Mouse (Mus musculus): ENCODE measurements around the gene Hcfc2. TPM values are rescaled to one million over a fixed set of nuclear protein-coding genes. Genes with fewer than 3 reads are reported as not detected.

The Hcfc2 gene
- polyA plus RNA-seq, 1 experiment: 5.0 TPM

- Histone ChIP-seq H3K36me3 (ENCODE audit: control insufficient read depth, insufficient read depth, low read length) (peaks cover 5% of the 10 kb centered on the region; the same call in 1 of the 2 replicates), H3K27me3 (ENCODE audit: control insufficient read depth, insufficient read depth, low read length) (no peaks in the 10 kb centered on the region), H3K4me1 (ENCODE audit: control insufficient read depth, insufficient read depth, insufficient read length) (peaks cover 20% of the 10 kb centered on the region), H3K4me3 (ENCODE audit: extremely low read depth, insufficient read depth, insufficient read length) (no peak overlapping the region), H3K27ac (ENCODE audit: insufficient read depth, low read length) (peak overlapping the region; percentile 29; the same call in 1 of the 2 replicates)
- WGBS: 29% methylated on average over 3 of the region's 3 CpGs
- DNase-seq (ENCODE audit: low read depth in 1 of 2, low spot score in 2 of 2): peak; percentile 7 to 67
- TF ChIP-seq POLR2A (IDR thresholded peaks at IDR 0.05; ENCODE audit: low read depth, low read length): no peak
- no peak for TF ChIP-seq CTCF (IDR thresholded peaks at IDR 0.05; ENCODE audit: extremely low read depth, insufficient read depth, insufficient read length, insufficient replicate concordance)
Observed at GRCm38 (mm10) chr10:82697305-82697898, 1.4 kb downstream of the Hcfc2 start.

- Histone ChIP-seq H3K36me3 (ENCODE audit: control insufficient read depth, insufficient read depth, low read length) (peaks cover 5% of the 10 kb centered on the region; the same call in 1 of the 2 replicates), H3K27me3 (ENCODE audit: control insufficient read depth, insufficient read depth, low read length) (no peaks in the 10 kb centered on the region), H3K27ac (ENCODE audit: insufficient read depth, low read length) (peak overlapping the region; percentile 58), H3K4me1 (ENCODE audit: control insufficient read depth, insufficient read depth, insufficient read length) (peaks cover 20% of the 10 kb centered on the region), H3K4me3 (ENCODE audit: extremely low read depth, insufficient read depth, insufficient read length) (peak overlapping the region; percentile 97)
- TF ChIP-seq CTCF (IDR thresholded peaks at IDR 0.05; ENCODE audit: extremely low read depth, insufficient read depth, insufficient read length, insufficient replicate concordance): no peak
- TF ChIP-seq POLR2A (IDR thresholded peaks at IDR 0.05; ENCODE audit: low read depth, low read length): 0 out of 2 replicates have a peak, but pooled peaks have one; percentile 26
- WGBS: 2% methylated on average over 42 of the region's 42 CpGs
- DNase-seq (ENCODE audit: low read depth in 1 of 2, low spot score in 2 of 2): peak; percentile 64 to 92
Observed at GRCm38 (mm10) chr10:82698712-82699261, 2.8 kb downstream of the Hcfc2 start.

DNA sequence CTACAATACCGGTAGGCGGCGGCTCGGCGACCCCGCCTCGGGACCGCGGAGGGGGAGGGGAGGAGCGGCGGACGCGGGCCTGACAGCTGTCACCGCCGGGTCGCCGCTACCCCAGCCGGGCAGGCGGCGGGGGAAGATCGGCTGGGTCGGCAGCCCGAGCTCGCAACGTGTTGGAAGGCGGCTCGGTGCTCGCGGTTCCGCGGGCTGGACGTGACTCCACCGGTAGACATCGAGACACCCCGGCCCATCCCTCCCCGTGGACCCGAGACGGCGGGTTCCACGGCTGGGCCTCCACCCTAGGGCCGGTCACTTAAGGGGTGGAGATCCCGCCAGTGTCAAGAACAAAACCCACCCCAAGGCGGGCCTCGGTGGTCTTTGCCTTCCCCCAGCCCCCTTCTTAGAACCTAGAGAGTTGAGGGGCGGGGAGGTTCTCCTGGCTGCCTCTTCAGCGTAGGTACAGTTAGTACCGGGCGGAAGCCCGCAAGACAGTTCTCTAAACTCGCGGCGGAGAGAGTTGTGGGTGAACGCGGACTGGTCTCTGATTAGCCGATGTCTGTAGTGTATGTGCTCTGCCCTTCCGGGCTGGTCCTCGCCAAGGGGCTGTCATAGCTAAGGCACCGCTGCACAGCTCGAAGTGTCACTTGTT, 3.5 kb downstream of the Hcfc2 start:
- Histone ChIP-seq H3K27ac (ENCODE audit: insufficient read depth, low read length) (peak overlapping the region; percentile 58), H3K27me3 (ENCODE audit: control insufficient read depth, insufficient read depth, low read length) (no peaks in the 10 kb centered on the region), H3K4me3 (ENCODE audit: extremely low read depth, insufficient read depth, insufficient read length) (peak overlapping the region; percentile 97), H3K36me3 (ENCODE audit: control insufficient read depth, insufficient read depth, low read length) (peaks cover 5% of the 10 kb centered on the region; the same call in 1 of the 2 replicates), H3K4me1 (ENCODE audit: control insufficient read depth, insufficient read depth, insufficient read length) (peaks cover 20% of the 10 kb centered on the region)
- peak in 1 of 2 experiments; percentile 39 for DNase-seq (ENCODE audit: low read depth in 1 of 2, low spot score in 2 of 2)
- TF ChIP-seq POLR2A (IDR thresholded peaks at IDR 0.05; ENCODE audit: low read depth, low read length) (no peak), CTCF (IDR thresholded peaks at IDR 0.05; ENCODE audit: extremely low read depth, insufficient read depth, insufficient read length, insufficient replicate concordance) (no peak)
- under 1% methylated on average over 48 of the region's 59 CpGs for WGBS

DNA sequence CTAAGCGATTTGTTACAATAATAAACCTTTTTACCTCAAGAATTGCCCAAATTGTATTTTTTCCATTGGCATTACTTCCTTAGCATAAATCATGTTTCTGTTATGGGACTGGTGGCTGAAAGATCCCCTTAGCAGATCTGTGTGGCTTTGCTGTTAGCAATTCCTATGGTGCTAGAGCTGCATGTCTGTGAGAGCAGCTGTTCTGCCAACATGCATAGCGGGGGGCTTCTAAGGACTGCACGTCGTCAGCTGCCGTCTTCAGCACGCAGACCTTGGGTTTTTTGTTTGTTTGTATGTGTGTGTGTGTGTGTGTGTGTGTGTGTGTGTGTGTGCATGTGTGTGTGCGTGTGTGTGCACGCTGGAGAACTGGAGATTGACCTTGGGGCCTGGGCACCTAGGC, 45.4 kb downstream of the Hcfc2 start:
- no peaks in the 10 kb centered on the region for H3K4me1 ChIP-seq (ENCODE audit: control insufficient read depth, insufficient read depth, insufficient read length)
- WGBS: 96% methylated on average over 8 of the region's 8 CpGs
- no peak overlapping the region for H3K27ac ChIP-seq (ENCODE audit: insufficient read depth, low read length)
- no peak overlapping the region for H3K4me3 ChIP-seq (ENCODE audit: extremely low read depth, insufficient read depth, insufficient read length)
- H3K36me3 ChIP-seq (ENCODE audit: control insufficient read depth, insufficient read depth, low read length): peaks cover 16% of the 10 kb centered on the region
- no peak for TF ChIP-seq POLR2A (IDR thresholded peaks at IDR 0.05; ENCODE audit: low read depth, low read length)
- TF ChIP-seq CTCF (IDR thresholded peaks at IDR 0.05; ENCODE audit: extremely low read depth, insufficient read depth, insufficient read length, insufficient replicate concordance): no peak
- DNase-seq (ENCODE audit: low read depth in 1 of 2, low spot score in 2 of 2): no peak
- H3K27me3 ChIP-seq (ENCODE audit: control insufficient read depth, insufficient read depth, low read length): no peaks in the 10 kb centered on the region

DNA sequence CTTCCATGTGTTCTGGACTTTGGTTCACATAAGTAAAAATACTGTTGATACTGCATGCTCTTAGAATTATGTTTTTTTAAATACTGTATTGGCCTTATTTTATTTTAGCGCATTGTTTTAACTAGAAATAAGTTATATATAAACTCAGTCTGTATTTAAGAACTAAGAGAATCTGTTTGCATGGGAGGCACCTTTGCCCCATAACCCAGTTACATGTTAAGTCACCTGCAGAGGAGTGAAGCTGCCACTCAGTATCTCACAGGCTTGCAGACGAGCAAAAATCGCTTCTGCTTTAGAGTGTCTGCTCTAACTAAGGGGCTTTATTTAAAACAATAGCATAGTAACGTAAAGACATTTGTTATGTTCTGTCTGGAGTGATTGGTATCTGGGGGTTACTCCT, 45.9 kb downstream of the Hcfc2 start:
- Histone ChIP-seq H3K27ac (ENCODE audit: insufficient read depth, low read length) (no peak overlapping the region), H3K27me3 (ENCODE audit: control insufficient read depth, insufficient read depth, low read length) (no peaks in the 10 kb centered on the region), H3K36me3 (ENCODE audit: control insufficient read depth, insufficient read depth, low read length) (peaks cover 18% of the 10 kb centered on the region), H3K4me3 (ENCODE audit: extremely low read depth, insufficient read depth, insufficient read length) (no peak overlapping the region), H3K4me1 (ENCODE audit: control insufficient read depth, insufficient read depth, insufficient read length) (no peaks in the 10 kb centered on the region)
- TF ChIP-seq POLR2A (IDR thresholded peaks at IDR 0.05; ENCODE audit: low read depth, low read length) (no peak), CTCF (IDR thresholded peaks at IDR 0.05; ENCODE audit: extremely low read depth, insufficient read depth, insufficient read length, insufficient replicate concordance) (no peak)
- 95% methylated on average over 4 of the region's 4 CpGs for WGBS
- DNase-seq (ENCODE audit: low read depth in 1 of 2, low spot score in 2 of 2): no peak

DNA sequence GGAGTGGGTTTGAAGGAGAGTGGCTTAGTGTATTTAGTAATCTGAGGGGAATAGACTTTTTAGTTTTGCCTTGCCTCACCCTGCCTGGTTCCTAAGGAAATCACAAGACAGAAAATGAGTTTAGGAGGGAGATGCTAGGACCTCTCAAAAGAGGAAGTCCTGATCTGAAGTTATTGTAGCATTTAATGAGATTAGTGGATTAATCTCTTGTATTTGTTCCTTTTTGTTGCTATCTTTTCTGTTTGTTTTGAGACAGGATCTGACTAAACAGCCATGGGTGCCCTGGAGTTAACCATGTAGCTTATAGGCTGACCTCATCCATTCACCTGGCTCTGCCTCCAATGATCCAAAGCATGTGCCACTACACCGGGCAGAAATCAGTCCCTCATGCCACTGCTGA, 46.6 kb downstream of the Hcfc2 start:
- peaks cover 25% of the 10 kb centered on the region for H3K36me3 ChIP-seq (ENCODE audit: control insufficient read depth, insufficient read depth, low read length)
- no peak for TF ChIP-seq CTCF (IDR thresholded peaks at IDR 0.05; ENCODE audit: extremely low read depth, insufficient read depth, insufficient read length, insufficient replicate concordance)
- no peak for TF ChIP-seq POLR2A (IDR thresholded peaks at IDR 0.05; ENCODE audit: low read depth, low read length)
- no peak overlapping the region for H3K27ac ChIP-seq (ENCODE audit: insufficient read depth, low read length)
- DNase-seq (ENCODE audit: low read depth in 1 of 2, low spot score in 2 of 2): no peak
- H3K27me3 ChIP-seq (ENCODE audit: control insufficient read depth, insufficient read depth, low read length): no peaks in the 10 kb centered on the region
- no peak overlapping the region for H3K4me3 ChIP-seq (ENCODE audit: extremely low read depth, insufficient read depth, insufficient read length)
- no peaks in the 10 kb centered on the region for H3K4me1 ChIP-seq (ENCODE audit: control insufficient read depth, insufficient read depth, insufficient read length)
- 91% methylated on average over 1 of the region's 1 CpGs for WGBS
